Mouse (Mus musculus): ENCODE results near the gene Dact2. TPM values are rescaled to one million over a fixed set of nuclear protein-coding genes. Genes with fewer than 3 reads are reported as not detected.

Gene Dact2
- total RNA-seq, 1 experiment from 2014 or later, result not detected

Other genes starting within 250 kb of the Dact2 start
- gene Gm7356, start 200.6 kb downstream of the Dact2 start, total RNA-seq (2017), result not detected in 3 replicates
- gene Gm7358, start 144.8 kb downstream of the Dact2 start, total RNA-seq (2017), result 0.29 TPM in 1 of 3 replicates, not detected in the others
- 0.48 to 0.78 TPM in 2 of 3 replicates, not detected in the other for gene Smoc2, start 75.2 kb upstream of the Dact2 start, total RNA-seq (2017)

Measured in monocyte, adult 5-6 weeks (primary cell).